Mouse (Mus musculus) lung, adult 2 months (tissue): ENCODE results near the gene Mthfd1. TPM values are rescaled to one million over a fixed set of nuclear protein-coding genes. Genes with fewer than 3 reads are reported as not detected.

Experiments
- DNase-seq: peaks from one replicate; pipeline ENCODE4 v3.0.0; 2022
- H3K4me1 ChIP-seq: fragments of 200-500 bp; 2 replicates; pipeline ENCODE4 v1.6.1; 2011; ENCODE audit warnings: low read length; ENCODE audit not compliant: control insufficient read depth, insufficient read depth
- H3K4me3 ChIP-seq: fragments of 200-500 bp; replicated peaks from 2 replicates; pipeline ENCODE3; 2011; ENCODE audit warnings: low read depth, mild to moderate bottlenecking, control low read depth, low read length; ENCODE audit errors: extremely low read depth
- CTCF ChIP-seq: fragments of 200-500 bp; IDR thresholded peaks from 2 replicates; pipeline ENCODE4 v1.5.1; 2011; ENCODE audit warnings: mild to moderate bottlenecking, low read length, control low read depth; ENCODE audit not compliant: insufficient read depth
- POLR2A ChIP-seq: fragments of 200-500 bp; IDR thresholded peaks from 2 replicates; pipeline ENCODE4 v1.6.1; 2011; ENCODE audit warnings: low read depth, mild to moderate bottlenecking, control low read depth, low read length, borderline replicate concordance; ENCODE audit errors: extremely low read depth
- WGBS: fragments of 180-500 bp; shearing (Covaris S2); methylation state at CpG from one replicate; pipeline ENCODE4 v1.1.7; 2018; 5-methylcytosine and 5-hydroxymethylcytosine counted together
- polyA plus RNA-seq: library from polyadenylated mRNA; depleted of rRNA; stranded (reverse); fragments of >200 nt; gene quantifications from 2 replicates; pipeline ENCODE4 v1.2.3, GENCODE M21; 2012

Gene Mthfd1
- polyA plus RNA-seq, 1 experiment = 96.2 TPM

DNA sequence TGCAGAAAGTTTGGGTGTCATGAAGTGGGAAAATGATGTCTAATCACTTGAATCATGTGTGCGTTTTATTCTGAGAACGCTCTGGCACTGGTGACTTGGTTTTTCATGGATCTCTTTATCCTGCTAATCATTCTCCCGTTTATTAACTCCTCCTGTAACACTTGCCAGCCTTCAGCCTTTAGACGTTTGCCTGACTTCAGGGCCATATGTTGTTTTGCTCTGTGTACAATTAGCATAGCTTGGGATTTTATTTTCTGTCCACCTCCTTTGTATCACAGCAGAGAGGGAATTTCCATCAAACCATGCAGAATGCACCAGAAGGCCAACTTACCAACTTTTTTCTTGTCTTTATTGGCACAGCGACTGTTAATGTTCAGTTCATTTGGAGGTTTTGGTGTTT is 42.7 kb downstream of the Mthfd1 start:
- WGBS = 82% methylated on average over 5 of the region's 5 CpGs
- TF ChIP-seq CTCF (no peak), POLR2A (no peak)
- no peak for DNase-seq
- Histone ChIP-seq H3K4me3 (no peak overlapping the region), H3K4me1 (peaks cover 5% of the 10 kb centered on the region)

DNA sequence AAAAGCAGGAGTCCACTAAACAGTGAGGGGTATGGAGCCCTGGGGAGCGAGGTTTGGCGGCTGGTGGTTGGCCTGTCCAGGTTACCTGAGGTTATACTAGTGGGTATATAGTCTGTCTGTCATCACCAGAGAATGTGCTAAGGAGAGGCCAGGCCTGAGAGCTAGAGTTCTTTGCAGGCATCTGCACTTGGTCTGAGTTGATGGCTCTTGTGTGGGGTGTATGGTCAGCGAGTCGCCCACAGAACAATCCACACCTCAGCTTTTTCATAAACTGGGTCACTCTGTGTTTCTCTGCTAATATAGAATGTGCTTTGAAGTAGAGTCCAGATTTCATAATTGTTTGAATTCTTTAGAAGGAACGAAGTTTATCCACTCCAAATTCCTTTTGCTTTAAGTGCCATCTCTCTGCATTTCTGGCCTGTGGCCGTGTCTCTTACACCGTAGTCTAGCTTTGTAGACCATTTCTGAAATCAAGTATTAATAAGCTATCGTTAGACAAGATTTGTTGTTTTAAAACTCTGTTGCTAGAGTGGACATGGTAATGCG is 44.3 kb downstream of the Mthfd1 start:
- H3K4me1 ChIP-seq = peaks cover 5% of the 10 kb centered on the region
- 71% methylated on average over 9 of the region's 9 CpGs for WGBS
- TF ChIP-seq CTCF (no peak), POLR2A (no peak)
- peak; percentile 54 for DNase-seq
- no peak overlapping the region for H3K4me3 ChIP-seq

DNA sequence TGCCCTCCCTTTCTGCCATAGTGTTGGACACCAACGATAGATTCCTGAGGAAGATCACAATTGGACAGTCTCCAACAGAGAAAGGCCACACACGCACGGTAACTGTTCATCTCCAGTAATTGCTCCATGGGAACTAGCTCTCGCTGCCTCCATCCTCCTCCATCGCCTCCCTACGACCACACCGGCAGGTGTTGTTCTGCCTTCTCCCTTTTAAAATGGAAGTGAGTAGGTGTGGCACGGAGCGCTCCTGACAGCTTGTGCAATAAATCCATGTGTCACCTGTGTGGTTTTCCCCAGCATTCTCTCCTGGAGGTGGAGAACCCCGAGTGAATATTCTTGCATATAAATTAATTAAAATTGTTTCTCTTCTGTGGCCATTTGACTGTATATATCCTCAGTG is 45.3 kb downstream of the Mthfd1 start:
- TF ChIP-seq POLR2A (no peak), CTCF (no peak)
- H3K4me1 ChIP-seq = peaks cover 5% of the 10 kb centered on the region
- WGBS = 74% methylated on average over 10 of the region's 10 CpGs
- H3K4me3 ChIP-seq = no peak overlapping the region
- DNase-seq = no peak

DNA sequence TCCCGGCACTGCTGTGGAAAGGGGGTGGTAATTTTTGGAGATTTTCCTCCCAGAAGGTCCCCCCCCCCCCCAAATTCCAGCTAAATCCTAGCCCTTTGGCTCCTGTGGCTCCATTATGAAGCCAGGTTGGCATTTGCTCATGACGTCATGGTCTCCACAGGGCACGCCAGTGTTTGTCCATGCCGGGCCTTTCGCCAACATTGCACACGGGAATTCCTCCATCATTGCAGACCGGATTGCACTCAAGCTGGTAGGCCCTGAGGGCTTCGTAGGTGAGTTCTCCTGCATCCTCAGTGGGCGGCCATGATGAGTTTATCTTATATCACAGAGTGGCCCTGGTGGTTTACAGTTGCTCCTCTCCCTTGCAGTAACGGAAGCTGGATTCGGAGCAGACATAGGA is 48.4 kb downstream of the Mthfd1 start:
- peaks cover 4% of the 10 kb centered on the region for H3K4me1 ChIP-seq
- H3K4me3 ChIP-seq = no peak overlapping the region
- no peak for TF ChIP-seq CTCF
- TF ChIP-seq POLR2A = no peak
- DNase-seq = peak; percentile 50
- 71% methylated on average over 11 of the region's 11 CpGs for WGBS

DNA sequence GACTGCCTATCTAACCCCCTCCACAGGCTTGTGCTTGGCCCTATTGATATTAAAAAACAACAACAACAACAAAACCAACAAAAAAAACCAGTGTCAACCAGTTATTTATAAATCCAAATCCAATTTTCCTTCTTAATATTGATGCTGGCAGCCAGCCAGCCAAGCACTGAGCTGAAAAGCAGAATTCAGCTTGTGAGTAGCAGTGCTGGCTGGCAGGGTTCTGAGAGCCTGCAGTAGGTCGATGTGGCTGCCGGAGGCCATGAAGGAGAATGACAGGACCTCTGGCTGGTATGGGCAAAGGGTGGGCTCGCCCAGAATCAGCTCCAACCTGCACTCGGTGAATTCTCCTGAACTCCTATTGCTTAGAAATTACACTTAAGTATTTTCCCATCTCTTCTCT is 49.1 kb downstream of the Mthfd1 start:
- TF ChIP-seq CTCF = no peak
- no peak for TF ChIP-seq POLR2A
- Histone ChIP-seq H3K4me3 (no peak overlapping the region), H3K4me1 (no peaks in the 10 kb centered on the region)
- DNase-seq = no peak
- 63% methylated on average over 4 of the region's 4 CpGs for WGBS

DNA sequence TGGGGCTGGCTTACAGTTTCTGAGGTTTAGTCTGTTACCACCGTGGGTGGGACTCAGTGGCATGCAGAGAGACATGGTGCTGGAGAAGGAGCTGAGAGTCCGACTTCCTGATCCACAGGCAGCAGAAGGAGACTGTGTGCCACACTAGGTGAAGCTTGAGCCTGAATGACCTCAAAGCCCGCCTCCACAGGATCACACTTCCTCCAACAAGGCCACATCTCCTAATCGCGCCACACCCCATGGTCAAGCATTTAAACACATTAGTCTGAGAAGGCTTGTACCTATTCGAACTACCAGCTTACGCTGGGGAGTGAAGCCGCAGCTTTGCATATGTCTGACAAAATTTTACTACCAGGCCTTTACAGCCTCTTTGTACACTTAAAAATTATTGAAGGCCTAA is 50.0 kb downstream of the Mthfd1 start:
- 71% methylated on average over 8 of the region's 8 CpGs for WGBS
- DNase-seq = no peak
- TF ChIP-seq POLR2A = no peak
- TF ChIP-seq CTCF = no peak
- H3K4me3 ChIP-seq = no peak overlapping the region
- H3K4me1 ChIP-seq = peaks cover 2% of the 10 kb centered on the region; the same call in 1 of the 2 replicates

DNA sequence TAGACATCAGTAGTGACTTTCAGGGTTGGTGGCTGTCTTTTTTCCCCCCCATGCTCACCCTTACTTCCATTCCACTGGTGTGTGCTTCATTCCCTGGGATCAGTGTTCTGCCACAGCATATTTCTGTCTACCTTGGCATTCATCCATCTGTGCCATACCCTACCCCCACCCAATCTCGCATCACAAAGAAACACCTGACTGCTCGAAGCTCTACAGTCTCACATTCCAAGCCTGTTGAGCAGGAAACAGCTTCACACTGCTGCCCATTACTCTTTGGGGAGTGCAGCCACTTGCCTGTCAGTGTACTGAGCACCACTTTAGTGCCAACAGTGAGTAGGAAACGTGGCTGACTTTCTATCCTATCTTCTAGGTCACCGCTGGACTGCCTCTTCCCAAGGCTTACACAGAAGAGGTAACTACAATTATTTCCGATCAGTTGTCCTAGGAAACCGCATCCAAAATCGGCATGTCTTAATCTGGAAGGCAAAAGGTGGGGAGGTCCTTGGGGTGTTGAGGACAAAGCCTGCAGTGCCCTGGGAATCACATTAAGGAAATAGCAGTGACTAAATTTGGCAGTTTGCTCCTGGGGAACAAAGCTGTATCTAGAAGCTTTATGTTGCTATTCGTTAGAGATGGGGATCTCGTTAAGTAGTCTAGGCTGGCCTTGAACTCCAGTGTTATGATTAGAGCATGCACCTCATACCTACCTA is 51.9 kb downstream of the Mthfd1 start:
- H3K4me1 ChIP-seq = peaks cover 6% of the 10 kb centered on the region
- H3K4me3 ChIP-seq = no peak overlapping the region
- no peak for TF ChIP-seq CTCF
- peak; percentile 28; the same call in 1 of the 2 replicates for TF ChIP-seq POLR2A
- no peak for DNase-seq
- WGBS = 61% methylated on average over 9 of the region's 9 CpGs

DNA sequence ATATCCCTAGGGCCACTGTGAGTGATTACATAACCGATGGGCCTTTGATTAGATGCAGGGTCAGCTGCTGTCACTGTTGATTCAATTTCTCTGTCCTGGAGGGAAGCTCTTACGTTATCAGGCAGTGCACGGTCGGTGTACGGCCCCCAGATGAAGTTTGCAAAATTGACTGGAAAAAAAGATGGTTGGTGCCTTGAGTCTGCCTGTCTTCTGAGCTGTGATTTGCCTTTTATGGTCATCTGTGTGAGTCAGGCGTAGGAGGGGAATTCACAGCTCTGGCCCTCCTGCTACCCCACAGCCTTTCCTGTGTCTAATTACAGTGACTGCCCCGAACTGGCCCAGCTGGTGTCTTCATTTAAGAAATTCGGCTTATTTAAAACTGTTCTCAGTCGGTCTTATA is 52.9 kb downstream of the Mthfd1 start:
- Histone ChIP-seq H3K4me3 (no peak overlapping the region), H3K4me1 (peaks cover 6% of the 10 kb centered on the region)
- no peak for DNase-seq
- TF ChIP-seq CTCF (no peak), POLR2A (no peak)
- WGBS = 31% methylated on average over 9 of the region's 9 CpGs

DNA sequence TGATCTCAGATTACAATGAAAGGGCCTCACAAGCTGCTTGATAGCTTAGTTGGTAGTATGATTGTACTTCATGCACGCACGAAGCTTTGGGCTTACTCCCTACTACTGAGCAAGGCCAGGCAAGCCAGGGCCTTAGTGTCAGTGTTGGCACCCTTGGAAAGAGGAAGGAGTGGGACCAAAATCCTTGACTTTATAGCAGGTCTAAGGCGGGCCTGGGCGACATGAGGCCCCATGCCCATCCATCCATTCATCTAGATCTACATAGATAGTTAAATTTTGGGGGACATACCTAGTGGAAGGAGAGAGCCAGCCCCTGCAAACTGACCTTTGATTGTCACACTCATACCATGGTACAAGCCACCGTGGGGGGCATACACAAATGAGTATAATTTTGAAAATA is 53.3 kb downstream of the Mthfd1 start:
- Histone ChIP-seq H3K4me1 (peaks cover 6% of the 10 kb centered on the region), H3K4me3 (no peak overlapping the region)
- 85% methylated on average over 5 of the region's 5 CpGs for whole genome bisulfite sequencing
- TF ChIP-seq CTCF = no peak
- TF ChIP-seq POLR2A = no peak
- no peak for DNase-seq

DNA sequence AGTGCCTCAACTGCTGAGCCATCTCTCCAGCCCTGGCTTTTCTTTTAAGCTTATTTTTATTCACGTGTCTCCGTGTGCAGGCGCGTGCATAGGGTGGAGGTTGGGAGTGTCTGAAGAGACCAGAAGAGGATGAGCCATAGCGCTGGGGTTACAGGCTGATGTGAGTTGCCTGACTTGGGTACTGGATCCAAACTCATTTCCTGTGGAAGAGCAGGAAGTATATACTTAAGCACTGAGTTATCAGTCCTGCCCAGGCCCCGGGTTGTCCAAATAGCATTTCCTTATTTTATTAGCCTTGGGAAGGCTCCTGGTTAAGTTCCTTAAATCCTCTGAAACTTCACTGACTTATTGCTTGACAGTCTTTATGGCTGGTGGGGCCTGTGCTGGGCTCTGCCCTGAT is 54.9 kb downstream of the Mthfd1 start:
- TF ChIP-seq POLR2A (no peak), CTCF (no peak)
- DNase-seq = no peak
- WGBS = 38% methylated on average over 6 of the region's 6 CpGs
- H3K4me3 ChIP-seq = no peak overlapping the region
- peaks cover 6% of the 10 kb centered on the region for H3K4me1 ChIP-seq

DNA sequence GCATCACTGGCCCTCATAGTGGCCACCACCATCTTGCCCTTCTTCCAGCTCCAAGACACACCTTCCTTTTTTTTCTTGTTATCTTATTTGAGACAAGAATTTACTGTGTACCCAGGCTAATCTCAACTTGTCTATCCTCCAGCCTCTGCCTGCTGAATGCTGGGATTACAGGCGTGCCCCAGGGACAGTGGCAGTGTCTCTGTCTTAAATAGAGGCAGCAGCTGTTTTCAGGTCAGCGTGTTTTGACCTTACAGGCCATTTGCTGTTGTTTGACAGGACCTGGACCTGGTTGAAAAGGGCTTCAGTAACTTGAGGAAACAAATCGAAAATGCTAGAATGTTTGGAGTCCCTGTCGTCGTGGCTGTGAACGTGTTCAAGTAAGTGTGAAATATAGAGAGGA is 55.5 kb downstream of the Mthfd1 start:
- TF ChIP-seq POLR2A (no peak), CTCF (no peak)
- DNase-seq = no peak
- peaks cover 6% of the 10 kb centered on the region for H3K4me1 ChIP-seq
- no peak overlapping the region for H3K4me3 ChIP-seq
- 61% methylated on average over 6 of the region's 6 CpGs for WGBS
